Mouse (Mus musculus) ovary, postnatal 14 days (tissue): ENCODE measurements around the gene Fis1.
"Not testable (repeated sequence)": the region's sequence is repeated elsewhere in the genome, so short reads cannot be mapped to it uniquely, and the experiment has no call there.

ENCODE experiments used
- DNase-seq: peaks from one replicate; pipeline ENCODE4 v3.0.0; 2022; ENCODE audit warnings: low spot score

Fis1 gene

DNA sequence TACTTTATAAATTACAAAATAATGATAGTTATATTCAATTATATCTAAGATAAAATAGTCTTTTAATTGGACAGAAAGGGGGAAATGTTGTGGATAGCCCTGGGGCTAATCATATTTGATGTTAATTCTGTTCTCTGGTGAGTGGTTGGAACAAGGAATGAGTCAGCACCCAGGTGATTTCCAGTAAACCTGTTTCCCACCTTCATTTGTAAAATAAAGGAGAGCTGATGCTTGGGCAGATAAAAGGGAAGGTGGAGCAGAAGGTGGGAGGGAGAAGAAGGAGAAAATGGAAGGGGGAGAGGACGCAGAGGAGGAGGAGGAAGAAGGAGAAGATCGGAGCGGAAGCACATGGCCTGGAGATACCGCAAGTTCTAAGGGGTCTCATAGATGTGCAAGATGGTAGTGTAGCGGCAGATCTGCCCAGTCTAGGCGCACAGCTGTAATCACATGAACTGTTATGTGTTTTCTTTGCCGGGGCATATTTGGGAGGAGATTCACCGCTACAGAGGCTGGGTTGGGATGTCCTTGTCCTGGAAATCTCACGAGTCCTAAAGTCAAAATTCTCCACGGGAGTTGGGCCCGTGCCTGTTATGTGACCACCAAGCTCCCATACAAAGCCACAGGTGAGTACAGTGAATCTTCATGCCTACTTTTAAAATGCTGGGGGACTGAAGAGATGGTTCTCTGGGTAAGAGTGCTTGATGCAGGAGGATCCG lies 12.1 kb upstream of the Fis1 start:
- DNase-seq = no peak

DNA sequence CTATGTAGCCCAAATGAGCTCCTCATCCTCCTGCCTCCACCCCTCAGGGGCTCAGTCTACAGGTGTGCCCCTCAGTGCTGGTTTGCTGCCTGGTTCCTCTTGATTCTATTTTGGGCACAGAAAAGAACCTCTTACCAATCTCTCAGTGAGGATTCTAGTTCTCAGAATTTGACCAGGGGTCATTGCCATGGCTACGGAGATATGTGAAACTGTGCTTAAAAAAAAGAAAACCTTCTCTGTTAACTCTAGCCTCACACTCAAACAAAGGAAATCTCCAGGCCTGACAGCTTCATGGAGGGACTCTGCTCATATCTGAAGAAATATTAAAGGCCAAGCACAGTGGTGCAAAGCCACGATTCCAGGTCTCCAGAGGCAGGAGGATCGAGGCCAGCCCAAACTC lies 10.3 kb upstream of the Fis1 start:
- DNase-seq = no peak

DNA sequence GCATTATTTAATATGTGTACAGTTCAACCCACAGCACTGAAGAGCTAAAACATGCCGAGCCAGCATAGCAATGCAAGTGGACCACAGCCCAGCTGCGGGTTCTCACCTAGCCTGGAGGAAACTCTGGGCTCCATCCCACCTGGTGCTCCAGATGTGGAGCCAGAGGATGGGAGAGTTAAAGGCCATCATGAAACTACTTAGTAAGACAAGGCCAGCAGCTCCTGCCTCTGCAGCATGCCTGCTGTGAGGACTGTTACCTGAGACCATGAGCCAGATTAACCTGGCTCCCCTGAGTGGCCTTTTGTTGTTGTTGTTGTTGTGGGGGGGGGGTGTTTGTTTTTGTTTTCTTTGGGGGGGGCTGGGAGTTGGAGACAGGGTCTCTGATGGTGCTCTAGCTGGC lies 9.7 kb upstream of the Fis1 start:
- DNase-seq = no peak

DNA sequence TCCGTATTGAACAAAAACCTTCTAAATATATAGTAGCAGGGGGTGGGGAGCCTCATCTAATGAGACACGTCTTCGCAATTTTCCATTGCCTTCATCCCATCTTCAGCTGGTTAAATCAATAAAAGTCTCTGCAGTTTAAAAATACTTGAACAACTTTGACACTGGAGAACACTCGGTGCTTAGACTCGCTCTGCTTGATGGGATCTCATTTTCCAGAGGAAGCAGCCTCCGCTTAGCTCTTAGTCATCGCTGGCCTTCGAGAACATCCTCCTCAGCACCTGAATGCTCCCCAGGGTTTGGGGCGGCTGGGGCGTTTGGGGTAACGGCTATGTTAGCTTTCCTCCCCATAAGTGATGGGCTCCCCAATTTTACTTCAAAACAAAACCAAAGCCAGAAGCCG lies 8.0 kb upstream of the Fis1 start:
- no peak for DNase-seq

- DNase-seq = no peak
Measured at GRCm38 (mm10) chr5:136947874-136948273, 5.2 kb upstream of the Fis1 start.

- DNase-seq = not testable (repeated sequence)
Measured at GRCm38 (mm10) chr5:136949551-136950336, 3.3 kb upstream of the Fis1 start.

- no peak for DNase-seq
Measured at GRCm38 (mm10) chr5:136950521-136950920, 2.6 kb upstream of the Fis1 start.

DNA sequence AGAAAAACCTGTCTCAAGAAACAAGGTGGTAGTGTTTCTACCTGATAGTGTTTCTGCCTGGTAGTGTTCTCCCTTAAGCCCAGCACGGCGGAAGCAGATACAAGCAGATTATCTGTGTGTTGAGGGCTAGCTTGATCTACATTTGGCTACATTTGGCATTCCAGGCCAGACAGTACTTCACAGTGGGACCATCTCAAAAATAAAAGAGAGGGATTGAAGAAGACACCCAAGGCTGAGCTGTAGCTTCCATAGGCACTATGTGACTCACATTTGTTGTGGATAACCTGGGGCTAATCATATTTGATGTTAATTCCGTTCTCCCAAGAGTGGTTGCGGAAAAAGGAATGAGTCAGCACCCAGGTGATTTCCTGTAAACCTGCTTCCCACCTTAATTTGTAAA lies 922 bp upstream of the Fis1 start:
- no peak for DNase-seq

DNA sequence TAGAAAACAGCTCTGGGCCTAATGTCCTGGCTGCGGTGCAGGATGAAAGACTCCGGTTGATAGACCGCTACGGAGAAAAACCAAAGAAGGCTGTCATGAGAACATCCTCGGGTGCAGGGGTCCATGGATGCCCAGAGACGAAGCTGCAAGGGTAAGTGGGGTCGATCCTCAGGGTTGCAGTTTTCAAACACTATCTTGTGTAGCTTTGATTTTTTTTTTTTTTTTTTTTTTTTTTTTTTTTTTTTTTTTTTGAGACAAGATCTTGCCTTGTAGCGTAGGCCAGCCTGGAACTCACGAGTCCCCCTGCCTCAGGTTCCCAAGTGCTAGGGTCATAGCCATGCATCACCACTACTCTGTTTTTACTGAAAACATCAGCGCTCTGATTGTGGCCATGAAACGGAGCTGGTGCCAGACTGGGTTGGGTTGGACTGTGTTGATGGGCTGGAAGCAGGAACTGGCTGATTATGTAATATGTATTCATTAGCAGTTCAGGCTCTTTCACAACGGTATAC lies 421 bp downstream of the Fis1 start:
- DNase-seq = no peak

GRCm38 (mm10) chr5:136955622-136956021 lies 2.5 kb downstream of the Fis1 start:
- no peak for DNase-seq

GRCm38 (mm10) chr5:136957250-136957649 lies 4.2 kb downstream of the Fis1 start:
- DNase-seq = no peak

DNA sequence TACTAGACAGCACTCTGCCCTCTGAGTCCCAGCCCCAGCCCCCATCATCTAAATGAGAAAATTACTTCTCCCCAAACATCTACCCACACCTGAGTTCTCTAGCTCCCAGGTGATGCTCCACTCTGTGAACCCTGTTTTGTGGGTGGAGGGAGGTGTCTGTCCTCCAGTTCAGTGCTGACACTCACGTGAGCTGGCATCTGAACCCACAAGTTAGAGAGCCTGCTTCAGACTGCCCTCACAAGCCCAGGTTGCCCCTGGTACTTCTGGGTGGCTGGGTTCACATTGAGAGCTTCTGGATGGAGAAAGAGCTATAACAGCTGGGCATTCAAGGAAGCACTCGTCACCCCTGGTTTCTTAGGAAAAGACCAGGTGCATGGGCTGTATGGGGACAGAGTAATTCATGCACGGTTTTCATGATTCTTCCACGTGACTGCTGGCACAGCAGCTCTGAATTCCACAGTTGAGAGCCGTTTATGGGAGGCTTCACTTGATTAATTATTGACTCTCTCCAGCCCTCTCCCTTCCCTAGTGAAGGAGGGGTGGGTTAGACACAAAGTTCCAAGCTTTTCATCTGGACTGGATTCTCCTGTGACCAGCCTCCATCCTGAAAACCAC lies 6.0 kb downstream of the Fis1 start:
- DNase-seq = no peak

DNA sequence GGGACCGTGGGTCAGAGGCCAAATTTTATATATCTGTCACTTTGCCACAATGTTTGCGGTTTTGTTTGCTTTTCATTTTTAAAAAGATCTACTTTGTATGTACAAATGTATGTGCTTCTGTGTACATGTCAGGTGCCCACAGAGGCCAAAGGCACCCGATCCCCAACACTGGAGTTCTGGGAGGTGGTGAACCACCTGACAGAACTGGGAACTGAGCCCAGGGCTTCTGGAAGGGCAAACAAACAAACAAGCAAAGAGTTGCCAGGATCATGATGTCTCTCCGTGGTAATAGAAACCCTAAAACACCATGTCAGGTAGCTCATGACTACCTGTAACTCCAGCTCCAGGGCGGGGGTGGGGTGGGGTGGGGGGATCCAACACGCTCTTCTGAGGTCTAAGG lies 7.0 kb downstream of the Fis1 start:
- DNase-seq = no peak

DNA sequence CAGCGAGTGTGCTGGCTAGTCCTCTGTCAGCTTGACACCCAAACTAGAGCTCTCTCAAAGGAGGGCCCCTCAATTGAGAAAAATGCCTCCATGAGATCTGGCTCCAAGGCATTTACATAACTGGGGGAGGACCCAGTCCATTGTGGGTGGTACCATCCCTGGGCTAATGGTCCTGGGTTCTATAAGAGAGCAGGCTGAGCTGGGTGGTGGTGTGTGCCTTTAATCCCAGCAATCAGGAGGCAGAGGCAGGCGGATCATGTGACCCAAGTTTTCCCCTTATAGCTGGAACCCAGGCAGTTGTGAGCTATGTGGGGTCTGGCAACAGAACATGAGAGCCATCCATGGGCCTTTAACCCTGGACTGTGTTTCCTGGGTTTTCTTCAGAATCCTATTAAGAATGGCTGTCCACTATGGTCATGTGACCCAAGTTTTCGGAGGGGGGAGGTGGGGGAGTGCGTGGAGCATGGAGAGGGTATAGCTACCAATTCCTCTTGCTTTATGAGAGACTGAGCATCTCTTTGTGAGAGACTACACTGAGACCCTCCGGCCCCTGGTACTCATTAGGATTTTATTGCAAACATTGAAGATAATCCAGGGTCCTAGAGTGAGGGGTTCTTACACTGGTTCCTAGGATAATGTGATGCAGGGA lies 8.4 kb downstream of the Fis1 start:
- DNase-seq = no peak

DNA sequence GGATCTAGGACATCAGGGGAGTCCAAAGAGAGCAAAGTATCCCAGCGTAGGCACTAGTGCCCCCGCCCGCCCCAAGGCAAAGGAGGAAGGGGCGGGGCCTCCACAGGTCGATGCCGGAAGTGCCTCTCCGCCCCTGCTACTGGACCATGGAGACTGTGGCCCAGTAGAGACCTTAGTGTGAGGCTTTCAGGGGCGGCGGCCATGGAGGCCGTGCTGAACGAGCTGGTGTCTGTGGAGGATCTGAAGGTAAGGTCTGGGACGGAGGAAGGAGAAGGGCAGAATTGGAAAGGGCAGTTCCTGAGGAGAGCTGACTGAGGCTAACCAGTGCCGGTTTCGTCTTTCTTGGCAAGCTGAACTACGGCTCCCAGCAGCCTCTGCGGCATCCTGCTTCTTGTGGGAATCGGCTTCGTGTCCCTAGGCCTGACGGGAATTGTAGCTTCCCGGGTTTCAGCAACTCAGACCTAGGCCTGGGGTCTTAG lies 8.9 kb downstream of the Fis1 start:
- DNase-seq = peak; percentile 78

- peak; percentile 74 for DNase-seq
Measured at GRCm38 (mm10) chr5:136962501-136962900, 9.4 kb downstream of the Fis1 start.

GRCm38 (mm10) chr5:136962966-136963540 lies 10.0 kb downstream of the Fis1 start:
- DNase-seq = no peak

DNA sequence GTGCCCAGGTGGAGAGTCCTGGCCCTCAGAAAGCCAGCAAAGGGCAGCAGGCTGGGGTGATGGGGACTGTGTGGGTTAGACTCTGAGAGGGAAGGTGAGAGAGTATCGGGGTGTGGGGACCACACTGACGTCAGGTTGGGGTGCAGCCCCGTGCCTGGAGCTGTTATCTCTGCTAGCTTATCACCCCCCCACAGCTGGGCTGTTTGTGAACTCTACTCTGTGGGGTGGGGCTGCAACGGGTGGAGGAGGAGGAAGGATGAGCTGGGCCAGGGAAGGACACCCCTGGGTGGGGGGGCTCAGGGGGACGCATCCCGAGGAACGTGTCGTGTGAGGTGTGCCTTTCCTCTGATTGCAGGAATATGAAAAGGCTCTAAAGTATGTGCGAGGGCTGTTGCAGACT lies 12.1 kb downstream of the Fis1 start:
- DNase-seq = no peak

DNA sequence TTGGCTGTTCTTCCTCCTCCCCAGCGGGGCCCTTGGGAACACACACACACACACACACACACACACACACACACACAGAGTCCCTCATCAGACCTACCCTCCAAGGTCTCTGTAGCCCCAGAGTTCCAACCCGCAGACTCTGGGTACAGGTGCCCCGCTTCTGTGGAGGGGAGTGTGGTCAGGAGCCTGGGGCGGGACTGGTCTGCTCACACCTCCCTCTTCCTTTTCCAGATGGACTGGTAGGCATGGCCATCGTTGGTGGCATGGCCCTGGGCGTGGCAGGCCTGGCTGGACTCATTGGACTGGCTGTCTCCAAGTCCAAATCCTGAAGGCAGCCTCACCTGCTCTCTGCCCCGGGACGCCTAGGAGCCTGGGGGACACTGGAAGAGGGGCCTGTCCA lies 12.6 kb downstream of the Fis1 start:
- DNase-seq = no peak

DNA sequence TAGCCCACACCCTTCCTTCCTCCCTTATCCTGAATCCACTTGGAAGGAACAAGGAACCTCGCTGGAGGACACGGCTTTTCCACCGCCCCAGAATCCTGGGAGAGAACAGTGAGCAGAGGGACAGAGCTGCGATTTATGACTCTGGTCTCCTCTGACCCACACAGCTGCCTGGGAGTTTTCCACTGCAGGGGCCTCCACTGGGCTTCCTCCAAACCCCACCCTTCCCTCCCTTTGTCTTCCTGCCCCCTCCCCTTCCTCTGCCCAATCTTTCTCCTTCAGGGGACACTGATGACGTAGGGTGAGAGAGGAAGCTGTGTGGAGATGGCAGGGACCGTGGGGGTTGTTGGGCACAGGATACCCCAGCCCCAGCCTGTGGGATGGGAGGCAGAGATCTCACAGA lies 13.3 kb downstream of the Fis1 start, which contains the start of gene Cldn15:
Gene Cldn15 (plus strand): TSS at position 286 of the 400 bp plus-strand sequence.
- DNase-seq = no peak

DNA sequence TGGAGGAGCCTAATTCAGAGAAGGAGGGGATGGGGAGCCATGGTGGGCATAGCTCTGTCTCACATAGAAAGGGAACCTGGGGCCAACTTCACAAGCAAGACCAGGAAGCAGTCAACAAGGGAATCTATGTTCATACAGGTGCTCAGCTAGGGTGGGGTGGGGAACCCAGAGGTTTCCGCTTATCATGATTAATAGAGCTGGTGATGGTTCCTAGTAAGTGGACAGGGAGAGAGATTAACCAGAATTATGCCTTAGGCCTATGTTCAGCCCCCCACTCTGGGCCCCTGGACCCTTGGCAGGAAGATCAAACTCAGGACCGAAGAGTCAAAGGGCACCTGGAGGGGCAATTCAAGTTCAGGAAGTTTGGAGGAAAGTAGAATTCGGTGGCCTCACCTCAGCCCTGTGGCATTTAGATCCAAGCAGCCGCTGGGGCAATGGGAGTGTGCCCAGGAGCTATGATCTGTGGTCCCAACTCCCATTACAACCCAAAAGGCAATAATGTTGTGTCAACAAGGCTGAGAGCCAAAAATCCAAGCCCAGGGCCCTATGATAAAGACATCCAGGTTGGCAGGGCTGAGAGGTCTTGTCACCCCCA lies 13.9 kb downstream of the Fis1 start:
- no peak for DNase-seq
